Mouse (Mus musculus) c-Kit-positive CD71-positive TER-119-positive erythroid progenitor cells, embryonic 14.5 days (primary cell): ENCODE results near the gene Zfp683.

Experiments
- DNase-seq: peaks from one replicate; pipeline ENCODE4 v3.0.0-alpha.2; 2013; ENCODE audit warnings: low spot score

Zfp683 gene

DNA sequence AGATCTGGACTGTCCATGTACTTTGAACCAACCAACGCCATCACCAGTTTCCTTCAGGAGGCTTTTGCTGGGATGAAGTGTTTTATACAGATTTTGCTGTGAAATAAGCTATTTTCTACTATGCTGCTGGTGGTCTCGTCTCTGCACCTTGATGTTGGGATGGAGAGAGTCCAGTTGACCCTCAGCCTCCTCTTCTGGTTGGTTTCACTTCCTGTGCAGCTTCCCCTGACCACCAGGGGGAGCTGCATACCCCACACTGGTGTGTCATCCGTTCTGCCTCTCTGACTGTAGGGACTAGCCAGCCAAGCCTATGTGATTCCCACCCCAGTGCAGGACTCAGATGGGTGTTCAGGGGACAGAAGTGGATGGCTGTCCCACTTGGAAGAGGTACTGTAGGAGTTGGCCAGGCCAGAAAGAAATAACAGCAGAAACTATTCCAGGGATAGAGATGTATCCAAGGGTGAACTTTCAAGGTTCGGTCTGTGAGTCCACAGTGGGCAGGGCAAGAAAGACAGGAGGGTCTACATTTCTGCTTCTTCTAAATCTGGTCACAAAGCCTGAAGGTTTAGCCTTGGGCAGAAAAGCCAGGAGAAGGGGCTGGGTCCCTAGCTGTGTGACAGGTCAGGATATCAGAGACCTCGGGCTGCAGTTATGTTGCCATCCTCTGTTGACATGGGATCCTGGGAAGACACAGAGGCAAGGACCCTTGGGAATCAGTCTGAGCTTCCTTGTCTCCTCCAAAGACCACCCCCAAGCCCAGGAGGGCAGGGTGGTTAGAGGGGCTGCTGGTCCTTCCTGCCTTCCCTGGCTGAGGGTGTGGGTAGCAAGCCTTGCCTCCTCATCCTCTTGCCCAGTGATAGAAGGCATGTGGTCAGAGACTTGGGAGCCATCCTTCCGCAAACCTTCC is 39.0 kb downstream of the Zfp683 start:
- peak; percentile 54 for DNase-seq

DNA sequence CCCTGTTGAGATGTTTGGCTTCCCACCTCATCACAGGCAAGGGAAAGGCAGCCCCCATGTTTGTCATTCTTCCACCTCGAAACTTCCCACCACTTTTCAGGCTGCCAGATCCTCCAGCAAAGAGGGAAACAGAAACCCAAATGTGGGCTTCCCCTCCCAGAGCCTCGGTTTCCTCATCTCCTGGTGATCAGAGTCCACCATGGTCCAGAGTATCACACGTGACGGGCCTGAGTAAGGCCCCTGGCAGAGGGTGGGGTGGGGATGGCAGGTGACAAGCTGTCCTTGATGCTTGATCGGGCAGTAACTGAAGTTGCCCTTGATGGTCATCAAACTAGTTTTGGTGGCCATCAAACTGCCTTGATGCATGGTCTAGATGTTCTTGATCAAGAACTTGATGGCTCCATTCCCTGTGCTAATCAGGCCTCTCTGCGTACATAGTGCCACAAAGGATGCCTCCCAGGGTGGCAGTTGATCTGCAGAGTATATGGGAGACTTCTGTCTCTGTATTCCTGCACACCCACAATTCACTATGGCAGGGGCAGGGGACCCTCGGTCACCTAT is 40.4 kb downstream of the Zfp683 start:
- DNase-seq = no peak

DNA sequence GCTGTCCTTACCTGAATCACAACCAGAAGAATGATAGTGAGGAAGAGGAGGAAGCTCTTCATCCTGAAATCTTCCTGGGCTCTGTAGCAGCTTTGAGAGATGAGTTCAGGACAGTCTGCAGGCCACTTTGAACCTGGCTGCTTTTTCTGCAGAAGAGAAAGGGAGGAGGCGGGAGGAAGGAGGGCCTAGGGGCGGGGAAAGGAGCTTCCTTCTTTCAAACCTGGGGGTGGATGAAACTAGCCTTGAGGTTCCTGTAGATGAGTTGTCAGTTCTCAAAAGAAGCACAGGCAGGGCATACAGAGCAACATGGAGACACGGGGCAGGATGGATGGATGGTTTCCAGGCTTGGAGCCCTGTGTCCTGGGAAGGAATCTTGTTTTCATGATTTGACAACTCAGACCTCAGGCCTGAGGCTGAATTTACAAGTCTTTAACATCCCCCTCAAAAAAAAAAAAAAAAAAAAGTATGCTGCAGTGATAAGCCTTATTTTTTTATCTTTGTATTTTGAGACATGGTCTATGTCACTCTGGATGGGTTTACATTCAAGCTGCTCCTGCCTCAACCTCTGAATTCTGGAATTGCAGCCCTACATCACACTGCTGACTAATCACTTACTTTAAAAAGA is 41.4 kb downstream of the Zfp683 start, which contains the start of gene Cd52:
Cd52 (minus strand) TSS at position 160 of the 625 bp plus-strand sequence.
- no peak for DNase-seq

DNA sequence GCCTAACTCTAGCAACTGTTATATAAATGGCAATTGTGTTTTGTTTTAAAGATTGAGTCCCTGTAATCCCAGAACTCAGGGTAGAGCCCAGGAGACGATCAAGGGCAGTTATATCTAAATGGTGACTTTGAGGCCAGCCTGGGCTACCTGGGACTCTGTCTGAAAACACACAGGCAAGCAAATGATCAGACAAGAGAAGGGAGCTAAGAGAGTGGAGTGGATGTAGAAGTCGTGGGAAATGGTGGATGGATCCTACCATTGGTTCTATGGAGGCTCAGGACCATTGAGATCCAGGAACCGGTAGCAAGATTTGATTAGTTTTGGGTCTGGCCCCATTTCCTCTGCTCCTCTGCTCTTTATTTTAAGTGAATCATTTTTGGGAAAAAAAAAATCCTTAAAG is 42.5 kb downstream of the Zfp683 start:
- no peak for DNase-seq

DNA sequence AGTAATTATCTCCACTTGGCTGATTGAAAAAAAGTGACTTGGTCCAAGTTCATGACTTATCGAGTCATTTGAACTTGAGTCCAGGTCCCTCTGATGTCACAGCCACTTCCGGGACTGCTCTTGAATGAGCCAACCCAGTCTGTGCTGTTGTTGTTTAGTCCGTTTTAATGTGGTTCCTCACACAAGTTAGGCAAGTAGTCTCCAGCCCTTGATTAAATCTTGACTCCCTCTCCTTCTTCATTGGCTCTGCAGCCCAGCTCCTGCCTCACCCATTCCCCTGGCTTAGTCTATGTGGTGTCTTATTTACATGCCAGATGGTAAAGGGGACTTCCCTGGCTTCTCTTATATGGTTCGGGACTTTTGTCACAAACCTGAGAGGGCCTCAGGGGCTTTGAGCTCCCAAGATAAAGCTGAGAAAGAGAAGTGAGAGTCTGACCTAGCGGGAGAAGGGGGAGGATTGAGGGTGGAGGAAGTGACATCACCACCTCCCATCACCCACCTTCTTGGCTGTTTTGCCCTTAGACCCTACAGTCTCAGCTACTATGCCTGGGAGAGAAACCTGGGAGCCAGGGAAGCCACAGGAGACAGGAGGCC is 43.5 kb downstream of the Zfp683 start:
- DNase-seq = no peak

DNA sequence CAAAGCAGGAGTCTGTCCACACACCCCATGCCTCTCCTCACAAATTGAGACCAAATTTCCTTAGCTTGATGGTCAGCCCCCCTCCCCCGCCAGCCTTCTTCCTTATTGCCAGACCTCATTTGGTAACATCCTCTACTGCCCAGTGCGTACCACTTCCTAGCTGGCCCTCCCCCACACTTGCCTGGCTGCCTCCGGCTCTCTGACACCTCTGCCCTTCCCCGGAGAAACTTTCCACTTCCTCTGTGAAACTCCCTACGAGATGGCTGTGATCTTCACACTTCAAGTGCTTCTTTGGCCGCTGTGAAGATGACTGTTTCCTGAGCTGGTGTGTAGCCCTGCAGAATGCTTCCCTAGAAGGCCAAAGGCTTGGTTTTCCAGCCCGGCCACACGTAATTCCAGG is 45.0 kb downstream of the Zfp683 start:
- DNase-seq = no peak

DNA sequence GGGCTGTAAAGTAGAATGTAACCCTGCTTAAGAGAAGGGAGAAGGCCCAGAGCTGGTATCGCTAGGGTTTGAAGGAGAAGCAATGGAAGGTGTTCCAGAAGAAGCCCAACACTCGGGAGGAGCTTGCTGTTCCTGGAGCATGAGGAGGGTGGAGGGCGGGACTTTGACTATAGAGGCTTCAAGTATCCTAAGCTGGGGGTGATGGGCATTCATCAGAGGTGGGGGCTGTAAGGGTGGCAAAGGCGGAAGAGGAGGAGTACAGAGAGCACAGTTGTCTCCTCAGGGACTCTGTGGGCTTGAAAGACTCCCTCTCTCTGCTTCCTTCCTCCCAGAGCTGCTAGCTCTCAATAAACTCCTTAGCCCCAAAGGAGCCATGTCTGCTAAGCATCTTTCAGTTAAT is 46.6 kb downstream of the Zfp683 start:
- no peak for DNase-seq

DNA sequence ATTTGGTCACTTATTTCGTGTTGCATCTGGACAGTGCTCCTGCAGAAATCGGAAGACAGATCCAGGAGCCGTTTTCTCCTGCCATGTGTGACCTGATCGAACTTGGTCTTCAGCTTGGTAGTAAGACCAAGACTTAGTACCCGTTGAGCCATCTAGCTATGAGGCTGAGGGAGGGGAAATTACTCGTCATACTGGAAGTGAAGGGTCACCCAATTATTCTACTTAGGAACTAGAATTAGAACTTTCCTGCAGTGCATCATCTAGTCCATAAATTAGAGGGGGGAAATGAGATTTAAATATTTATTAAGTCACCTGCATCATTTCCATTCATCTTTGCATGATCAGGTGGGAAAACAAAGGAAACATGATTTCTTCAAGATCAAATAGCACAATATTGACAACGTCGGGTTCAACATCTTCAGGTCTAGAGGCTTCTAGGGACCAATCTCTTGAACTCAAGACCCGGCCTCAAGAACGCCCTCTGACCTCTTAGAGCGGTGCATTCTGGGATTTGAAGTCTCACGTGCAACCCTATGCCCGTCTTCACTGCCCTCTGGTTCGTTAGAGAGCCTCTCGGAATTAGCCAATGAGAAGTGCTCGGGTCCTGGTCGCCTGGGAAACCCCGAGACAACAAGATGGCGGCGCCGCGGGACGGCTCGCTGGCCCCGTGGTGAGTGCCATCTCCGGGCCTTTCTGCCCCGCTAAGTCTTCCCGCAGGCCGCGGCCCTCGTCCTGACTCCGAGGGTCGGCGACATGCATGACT is 48.5 kb downstream of the Zfp683 start, which contains the start of gene Ubxn11:
Ubxn11 (plus strand) TSS at position 592 of the 763 bp plus-strand sequence.
- peak; percentile 88 for DNase-seq

DNA sequence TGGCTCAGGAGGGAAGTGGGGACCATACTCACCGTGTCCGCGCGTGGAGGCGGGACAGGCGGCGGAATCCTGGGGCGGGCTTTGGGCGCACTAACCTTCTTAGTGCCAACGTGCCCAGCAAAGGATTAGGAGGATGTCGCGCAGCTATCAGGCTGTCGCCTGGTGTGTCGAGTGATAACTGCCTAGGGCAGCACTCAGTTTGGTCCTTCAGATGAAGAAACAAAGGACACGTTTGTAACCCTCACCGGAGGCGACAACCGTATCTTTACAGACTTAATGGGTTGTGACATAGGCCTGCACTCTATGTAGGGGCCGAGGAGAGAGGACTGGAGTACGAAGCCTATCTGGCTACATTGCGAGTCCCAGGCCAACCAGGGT is 49.1 kb downstream of the Zfp683 start:
- DNase-seq = peak; percentile 63

DNA sequence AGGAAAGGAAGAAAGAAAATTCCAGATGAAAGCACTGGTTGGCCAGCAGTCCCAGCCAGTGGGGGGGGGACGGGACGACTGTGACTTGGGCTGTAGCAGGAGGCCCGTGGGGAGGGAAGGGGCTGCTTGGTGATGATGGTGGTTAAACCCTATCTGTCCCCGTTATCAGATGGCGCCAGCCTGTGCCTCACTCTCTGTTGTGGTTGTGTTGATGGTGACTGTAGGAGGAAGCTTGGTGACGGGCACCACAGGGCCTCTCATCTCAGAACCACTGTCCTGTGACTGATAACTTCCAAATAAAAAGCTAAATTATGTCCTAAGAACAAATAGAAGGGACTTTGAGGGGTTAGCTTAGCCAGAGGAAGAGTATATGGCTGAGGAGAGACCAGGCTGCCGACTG is 52.5 kb downstream of the Zfp683 start:
- peak; percentile 40 for DNase-seq

DNA sequence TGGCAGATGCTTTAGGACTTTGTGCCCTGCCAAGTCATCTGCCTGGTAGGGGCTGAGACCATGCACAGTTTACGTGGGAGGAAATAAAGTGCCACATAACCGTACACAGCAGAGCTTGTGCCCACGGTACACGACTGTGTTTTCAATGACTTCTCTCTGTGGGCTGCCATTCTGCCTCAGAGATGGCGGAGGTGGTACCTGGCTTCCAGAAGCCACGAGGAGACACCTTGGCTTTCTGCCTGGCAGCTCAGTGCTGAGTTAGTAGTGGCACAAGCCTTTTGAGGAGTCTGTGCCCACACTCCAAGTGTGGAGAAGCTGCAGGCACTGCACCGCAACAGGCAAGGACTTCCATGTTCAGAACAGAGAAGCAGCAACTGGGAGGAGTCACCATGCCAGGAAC is 54.1 kb downstream of the Zfp683 start:
- no peak for DNase-seq

DNA sequence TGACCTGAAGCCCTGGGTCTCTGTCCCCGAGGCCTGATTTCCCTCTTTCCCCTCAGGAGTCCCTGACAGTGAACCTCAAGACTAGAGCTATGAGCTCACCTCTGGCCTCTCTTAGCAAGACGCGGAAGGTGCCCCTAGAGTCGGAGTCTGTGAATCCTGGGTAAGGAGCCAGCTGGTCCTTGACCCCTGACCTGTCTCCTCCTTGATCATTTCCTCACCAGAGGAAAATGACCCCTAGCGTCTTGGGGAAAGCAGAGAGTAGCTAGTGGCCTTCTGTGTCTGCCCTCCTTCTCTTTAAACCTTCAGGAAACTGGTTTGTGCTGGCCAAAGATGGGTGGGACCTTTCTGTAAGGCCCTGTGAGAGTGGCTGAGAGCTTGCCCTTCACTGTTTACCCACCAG is 54.6 kb downstream of the Zfp683 start:
- DNase-seq = no peak
